Mouse (Mus musculus): ENCODE results near the gene Coa3.

DNA sequence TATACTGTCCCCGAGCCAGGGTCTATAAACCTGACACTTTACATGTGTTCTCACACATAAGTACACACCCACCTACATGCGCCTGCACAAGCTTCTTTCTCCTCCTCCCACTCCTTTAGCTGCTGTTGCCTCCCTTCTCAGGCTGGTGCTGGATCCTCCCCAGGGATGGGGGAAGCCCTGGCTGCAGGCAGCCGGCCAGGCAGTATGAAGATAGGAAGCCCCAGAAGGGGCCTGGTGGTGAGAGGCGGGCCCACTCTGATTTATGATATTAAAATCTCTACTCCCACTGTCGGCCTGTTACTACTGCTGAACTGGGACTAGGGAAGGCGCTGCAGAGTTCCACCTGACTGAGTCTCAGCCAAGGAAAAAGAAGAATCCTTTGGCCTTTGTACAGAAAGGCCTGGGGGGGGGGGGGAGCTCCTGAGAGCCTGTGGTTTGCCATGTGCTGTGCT, 19.6 kb downstream of the Coa3 start:
- TF ChIP-seq CTCF (IDR thresholded peaks at IDR 0.05; ENCODE audit: low read depth, low read length) (no peak), POLR2A (IDR thresholded peaks at IDR 0.05; ENCODE audit: extremely low read depth, insufficient read depth, low read length) (no peak)
